Mouse (Mus musculus) erythroblast, embryonic 14.5 days (primary cell): ENCODE data around the gene Tmod2.

Source experiments
- GATA1 ChIP-seq: IDR thresholded peaks from 2 replicates; pipeline ENCODE4 v1.6.1; 2012; ENCODE audit warnings: low read length, inconsistent platforms, mixed read lengths
- TAL1 ChIP-seq: IDR thresholded peaks from 3 replicates; pipeline ENCODE4 v1.6.1; 2012; ENCODE audit warnings: low read length, inconsistent platforms, mixed read lengths

DNA sequence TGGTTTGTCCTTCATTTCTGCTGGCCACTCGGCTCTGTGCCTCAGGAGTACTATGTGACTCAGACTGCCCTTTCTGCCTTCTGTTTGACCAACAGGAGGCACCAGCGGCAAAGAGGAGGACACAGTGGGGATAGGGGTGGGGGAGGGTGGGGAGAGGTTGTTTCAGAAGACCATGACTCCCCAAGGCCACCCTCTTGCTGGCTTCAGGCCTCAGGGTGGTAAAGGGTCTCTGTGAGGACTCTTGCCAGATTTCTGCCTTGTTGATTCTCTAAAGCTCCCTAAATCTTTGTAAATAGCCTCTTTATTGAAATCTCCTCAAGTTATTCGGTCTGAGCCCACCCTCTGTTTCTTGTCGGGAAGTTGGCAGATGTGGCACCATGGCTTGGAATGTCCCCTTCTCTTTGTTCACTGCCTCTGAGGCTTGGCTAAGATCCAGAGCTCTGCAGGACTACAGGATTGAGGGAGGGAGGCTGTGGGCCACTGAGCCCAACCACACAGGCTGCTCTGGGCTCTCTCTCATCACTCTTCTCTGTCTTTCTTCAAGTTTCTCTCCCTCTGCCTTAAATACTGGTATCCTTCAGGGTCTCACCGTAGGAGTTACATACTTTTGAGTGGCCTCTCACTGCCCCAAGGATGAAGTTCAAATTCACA lies 11.8 kb downstream of the Tmod2 start:
- no peak for TF ChIP-seq GATA1
- no peak for TF ChIP-seq TAL1
